Mouse (Mus musculus) myocyte (in vitro differentiated cells): ENCODE measurements at regions not wholly inside any gene's neighbourhood (a gene's known extent, or its start where the extent isn't known, plus 50 kb on each side); places are given as distances from the start of the nearest gene placed in this dataset.

Experiments used
- CEBPB ChIP-seq: IDR thresholded peaks from 2 replicates; pipeline ENCODE4 v1.6.1; 2011; ENCODE audit warnings: mild to moderate bottlenecking, moderate library complexity; ENCODE audit not compliant: poor library complexity, insufficient read depth, severe bottlenecking
- E2F4 ChIP-seq: IDR thresholded peaks from one replicate; pipeline ENCODE4 v1.6.1; 2011; ENCODE audit warnings: mild to moderate bottlenecking, control low read depth, moderate library complexity; ENCODE audit not compliant: insufficient read depth
- POLR2A ChIP-seq: IDR thresholded peaks from one replicate; pipeline ENCODE4 v1.6.1; 2011; ENCODE audit warnings: low read depth, mild to moderate bottlenecking, control low read depth, moderate library complexity; ENCODE audit not compliant: insufficient read length
- USF1 ChIP-seq: IDR thresholded peaks from one replicate; pipeline ENCODE4 v1.6.1; 2011; ENCODE audit warnings: low read depth, mild to moderate bottlenecking, control low read depth, moderate library complexity

- TF ChIP-seq CEBPB (no peak), E2F4 (no peak), USF1 (no peak), POLR2A (no peak)
Measured at GRCm38 (mm10) chr3:128327677-128328076, 431.6 kb upstream of the Fam241a start.
